14 mouse cellular contexts compared by ENCODE assay signal in genomic region chr6:50372516-50373424, GRCm38 (mm10).
DNase-seq lines count a peak whose midpoint lies in the region; ATAC-seq and TF ChIP-seq lines count a peak whose summit lies in the region.
"Had no signal": no experiment of that assay in that cellular context is flagged by ENCODE, and none has a peak within 500 bp of the region (broad histone marks: within the 10 kb centered on the region; RNA-seq: fewer than 3 reads in every experiment).

No protein-coding gene starts in this region.

- H3K79me2 ChIP-seq in heart, adult 2 months (replicated peaks; ENCODE audit: control insufficient read depth, insufficient read depth, low read length) = 0 out of 2 replicates have a peak, but pooled peaks cover 1% of the 10 kb centered on the region

- no peak overlapping the region for H3K9ac ChIP-seq in limb, embryonic 12.5 days (replicated peaks)
- H3K9ac ChIP-seq in embryonic facial prominence, embryonic 14.5 days (ENCODE audit: low read depth, low read length) = no peak overlapping the region
- no peak overlapping the region for H3K9ac ChIP-seq in hindbrain, postnatal 0 days (replicated peaks; ENCODE audit: low read length)
- no peak overlapping the region for H3K9ac ChIP-seq in heart, adult 2 months (ENCODE audit: low read depth, low read length)
- H3K9ac ChIP-seq: liver, embryonic 12.5 days; neural tube, embryonic 13.5 days had no signal

- H3K36me3 ChIP-seq in limb, embryonic 12.5 days = peaks cover 9% of the 10 kb centered on the region
- peaks cover 5% of the 10 kb centered on the region; the same call in 1 of the 2 replicates for H3K36me3 ChIP-seq in limb, embryonic 10.5 days
- H3K36me3 ChIP-seq in embryonic facial prominence, embryonic 14.5 days (ENCODE audit: control insufficient read depth, insufficient read depth, low read length) = no peaks in the 10 kb centered on the region
- no peaks in the 10 kb centered on the region for H3K36me3 ChIP-seq in hindbrain, postnatal 0 days (ENCODE audit: insufficient read depth, low read length)
- peaks cover 18% of the 10 kb centered on the region for H3K36me3 ChIP-seq in small intestine, adult 2 months (ENCODE audit: control insufficient read depth, insufficient read depth, low read length)
- H3K36me3 ChIP-seq in heart, adult 2 months (ENCODE audit: control insufficient read depth, insufficient read depth, low read length) = no peaks in the 10 kb centered on the region
- H3K36me3 ChIP-seq: G1E; liver, embryonic 12.5 days; neural tube, embryonic 13.5 days had no signal

- peaks cover 6% of the 10 kb centered on the region; the same call in 1 of the 2 replicates for H3K9me3 ChIP-seq in limb, embryonic 12.5 days
- H3K9me3 ChIP-seq in limb, embryonic 10.5 days (replicated peaks) = no peaks in the 10 kb centered on the region
- H3K9me3 ChIP-seq in embryonic facial prominence, embryonic 14.5 days (ENCODE audit: control insufficient read depth, low read length) = no peaks in the 10 kb centered on the region
- no peaks in the 10 kb centered on the region for H3K9me3 ChIP-seq in hindbrain, postnatal 0 days (ENCODE audit: low read length)
- H3K9me3 ChIP-seq: G1E; neural tube, embryonic 13.5 days had no signal

- peaks cover 21% of the 10 kb centered on the region for H3K4me1 ChIP-seq in limb, embryonic 12.5 days (replicated peaks)
- H3K4me1 ChIP-seq in limb, embryonic 10.5 days = peaks cover 4% of the 10 kb centered on the region
- H3K4me1 ChIP-seq in embryonic facial prominence, embryonic 14.5 days (ENCODE audit: control insufficient read depth, insufficient read depth, low read length) = peaks cover 7% of the 10 kb centered on the region; the same call in 1 of the 2 replicates
- no peaks in the 10 kb centered on the region for H3K4me1 ChIP-seq in hindbrain, postnatal 0 days (ENCODE audit: insufficient read depth, low read length)
- H3K4me1 ChIP-seq in small intestine, adult 2 months (ENCODE audit: control insufficient read depth, insufficient read depth, insufficient read length, low read length) = peaks cover 29% of the 10 kb centered on the region
- no peaks in the 10 kb centered on the region for H3K4me1 ChIP-seq in heart, adult 2 months (ENCODE audit: control insufficient read depth, insufficient read depth, low read length)

- 81% methylated on average over 5 of the region's 5 CpGs for WGBS in limb, embryonic 12.5 days
- 81% methylated on average over 5 of the region's 5 CpGs for WGBS in limb, embryonic 10.5 days
- WGBS in embryonic facial prominence, embryonic 14.5 days = 72% methylated on average over 5 of the region's 5 CpGs
- WGBS in hindbrain, postnatal 0 days = 54% methylated on average over 5 of the region's 5 CpGs
- WGBS in small intestine, adult 2 months = 19% methylated on average over 5 of the region's 5 CpGs
- WGBS in heart, adult 2 months = 53% methylated on average over 5 of the region's 5 CpGs

- intact Hi-C loops in heart, adult 2 months (cut with DNase I) = no loop called here

- TF ChIP-seq POLR2A in small intestine, adult 2 months (IDR thresholded peaks at IDR 0.05; ENCODE audit: low read depth, low read length) = no peak
- no peak for TF ChIP-seq POLR2A in heart, adult 2 months (IDR thresholded peaks at IDR 0.05; ENCODE audit: insufficient read depth, low read depth, low read length)

- peak overlapping the region; percentile 25; the same call in 1 of the 2 replicates for H3K27ac ChIP-seq in limb, embryonic 12.5 days
- H3K27ac ChIP-seq in limb, embryonic 10.5 days = no peak overlapping the region
- no peak overlapping the region for H3K27ac ChIP-seq in embryonic facial prominence, embryonic 14.5 days (replicated peaks; ENCODE audit: low read depth, low read length)
- H3K27ac ChIP-seq in hindbrain, postnatal 0 days = no peak overlapping the region
- peak overlapping the region; percentile 89 for H3K27ac ChIP-seq in small intestine, adult 2 months (ENCODE audit: insufficient read depth, low read depth, low read length)
- H3K27ac ChIP-seq in heart, adult 2 months = no peak overlapping the region
- H3K27ac ChIP-seq: liver, embryonic 12.5 days; neural tube, embryonic 13.5 days had no signal

- no peak for TF ChIP-seq CTCF in hindbrain, postnatal 0 days (IDR thresholded peaks at IDR 0.05; ENCODE audit: low read depth)
- TF ChIP-seq CTCF in small intestine, adult 2 months (IDR thresholded peaks at IDR 0.05; ENCODE audit: extremely low read depth, insufficient read length, insufficient replicate concordance, low read depth, low read length) = no peak
- no peak for TF ChIP-seq CTCF in heart, adult 2 months (IDR thresholded peaks at IDR 0.05)

- no peak for TF ChIP-seq EP300 in heart, adult 2 months (IDR thresholded peaks at IDR 0.05; ENCODE audit: insufficient read depth, low read depth, low read length)

- no peaks in the 10 kb centered on the region for H3K27me3 ChIP-seq in limb, embryonic 12.5 days
- H3K27me3 ChIP-seq in limb, embryonic 10.5 days (ENCODE audit: low read depth, poor library complexity, severe bottlenecking) = no peaks in the 10 kb centered on the region
- H3K27me3 ChIP-seq in embryonic facial prominence, embryonic 14.5 days (replicated peaks; ENCODE audit: control insufficient read depth, insufficient read depth, low read length) = no peaks in the 10 kb centered on the region
- H3K27me3 ChIP-seq in hindbrain, postnatal 0 days (ENCODE audit: insufficient read depth, low read length) = no peaks in the 10 kb centered on the region
- no peaks in the 10 kb centered on the region for H3K27me3 ChIP-seq in small intestine, adult 2 months (ENCODE audit: control insufficient read depth, insufficient read depth, low read length)
- H3K27me3 ChIP-seq in heart, adult 2 months (ENCODE audit: control insufficient read depth, insufficient read depth, low read length) = no peaks in the 10 kb centered on the region
- H3K27me3 ChIP-seq: liver, embryonic 12.5 days; neural tube, embryonic 13.5 days had no signal

- ATAC-seq in limb, embryonic 12.5 days (ENCODE audit: insufficient number of reproducible peaks, insufficient read depth, low FRiP score, low TSS enrichment, low read depth) = no peak
- ATAC-seq in embryonic facial prominence, embryonic 14.5 days (ENCODE audit: low read depth) = peak; percentile 31; the same call in 1 of the 2 replicates
- ATAC-seq in hindbrain, postnatal 0 days = 0 out of 2 replicates have a peak, but pooled peaks have one; percentile 45
- ATAC-seq: liver, embryonic 12.5 days had no signal

- no peak overlapping the region for H3K4me2 ChIP-seq in limb, embryonic 12.5 days
- H3K4me2 ChIP-seq in embryonic facial prominence, embryonic 14.5 days (ENCODE audit: low read depth, low read length) = no peak overlapping the region
- H3K4me2 ChIP-seq in hindbrain, postnatal 0 days (ENCODE audit: low read depth, low read length) = no peak overlapping the region
- H3K4me2 ChIP-seq: liver, embryonic 12.5 days; neural tube, embryonic 13.5 days had no signal

- no peak for DNase-seq in limb, embryonic 10.5 days (ENCODE audit: low spot score)
- DNase-seq in embryonic facial prominence, embryonic 14.5 days (ENCODE audit: low spot score) = peak; percentile 36
- DNase-seq in hindbrain, postnatal 0 days (ENCODE audit: low spot score) = peak; percentile 20
- DNase-seq in heart, adult 2 months = no peak
- DNase-seq in gastrocnemius, postnatal 10 days = no peak
- DNase-seq: adrenal gland, postnatal 10 days; cerebellum, adult 18-20 months; kidney, adult 11 months had no signal

- no peak overlapping the region for H3K4me3 ChIP-seq in limb, embryonic 12.5 days (replicated peaks)
- no peak overlapping the region for H3K4me3 ChIP-seq in limb, embryonic 10.5 days
- H3K4me3 ChIP-seq in embryonic facial prominence, embryonic 14.5 days (ENCODE audit: low read depth, low read length) = no peak overlapping the region
- no peak overlapping the region for H3K4me3 ChIP-seq in hindbrain, postnatal 0 days (ENCODE audit: low read length)
- no peak overlapping the region for H3K4me3 ChIP-seq in small intestine, adult 2 months (ENCODE audit: low read depth, low read length)
- no peak overlapping the region for H3K4me3 ChIP-seq in heart, adult 2 months
- H3K4me3 ChIP-seq: erythroblast, embryonic 14.5 days; liver, embryonic 12.5 days; neural tube, embryonic 13.5 days had no signal

Comparison
In these comparisons a context has a peak if more than half of its experiments do, and no peak if none do; other contexts are left out.
1. H3K27ac ChIP-seq: peak in limb, embryonic 12.5 days (single experiment) and small intestine, adult 2 months (single experiment); none in limb, embryonic 10.5 days (single experiment), embryonic facial prominence, embryonic 14.5 days (single experiment), hindbrain, postnatal 0 days (single experiment) and heart, adult 2 months (single experiment).
2. DNase-seq: peak in embryonic facial prominence, embryonic 14.5 days (single experiment) and hindbrain, postnatal 0 days (single experiment); none in limb, embryonic 10.5 days (single experiment), heart, adult 2 months (0 of 2) and gastrocnemius, postnatal 10 days (single experiment).